Mouse (Mus musculus) retina, postnatal 1 day (tissue): ENCODE results near the gene Ddx31.

ENCODE experiments used
- DNase-seq: peaks from one replicate; pipeline ENCODE4 v3.0.0-alpha.2; 2012

Ddx31 gene

GRCm38 (mm10) chr2:28912961-28913360 is 72.8 kb downstream of the Ddx31 start:
- DNase-seq: no peak

- DNase-seq: no peak
Measured at GRCm38 (mm10) chr2:28914121-28914520, 73.9 kb downstream of the Ddx31 start.

DNA sequence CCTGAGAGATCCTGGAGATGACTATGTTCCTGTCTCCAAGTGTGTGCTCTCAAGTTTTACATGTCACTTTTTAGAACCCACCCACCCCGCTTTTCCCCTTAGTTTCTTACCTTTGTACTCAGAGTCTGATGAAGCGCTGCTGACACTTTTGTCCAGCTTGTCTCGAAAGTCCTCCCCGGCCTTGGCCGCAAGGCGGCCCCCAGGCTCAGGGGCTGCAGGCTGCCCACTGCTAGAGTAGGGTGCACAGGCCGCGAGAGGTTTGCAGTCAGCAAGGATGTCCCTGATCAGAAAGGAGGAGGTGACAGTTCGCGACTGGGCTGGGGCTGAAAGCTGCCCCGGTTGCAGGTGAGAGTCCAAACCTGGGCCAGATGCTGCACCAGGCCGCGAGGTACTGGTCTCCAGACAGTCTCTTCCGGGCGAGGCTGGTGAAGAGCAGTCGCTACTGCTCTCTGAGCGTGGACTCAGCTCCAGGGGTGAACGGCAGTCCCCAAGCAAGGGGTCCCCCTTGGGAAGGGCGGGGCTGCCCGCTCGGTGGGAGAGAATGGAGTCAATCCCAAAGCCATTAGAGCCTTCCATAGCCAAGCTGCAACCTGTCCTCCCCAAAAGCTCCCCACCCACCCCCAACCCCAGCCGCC is 75.0 kb downstream of the Ddx31 start:
- no peak for DNase-seq

- no peak for DNase-seq
Measured at GRCm38 (mm10) chr2:28915768-28916512, 75.7 kb downstream of the Ddx31 start.

- DNase-seq: peak; percentile 38
Measured at GRCm38 (mm10) chr2:28916513-28916865, 76.3 kb downstream of the Ddx31 start, which contains the start of gene Barhl1. Barhl1 (minus strand) TSS chr2:28916668.

GRCm38 (mm10) chr2:28917156-28917517 is 76.9 kb downstream of the Ddx31 start:
- DNase-seq: no peak

DNA sequence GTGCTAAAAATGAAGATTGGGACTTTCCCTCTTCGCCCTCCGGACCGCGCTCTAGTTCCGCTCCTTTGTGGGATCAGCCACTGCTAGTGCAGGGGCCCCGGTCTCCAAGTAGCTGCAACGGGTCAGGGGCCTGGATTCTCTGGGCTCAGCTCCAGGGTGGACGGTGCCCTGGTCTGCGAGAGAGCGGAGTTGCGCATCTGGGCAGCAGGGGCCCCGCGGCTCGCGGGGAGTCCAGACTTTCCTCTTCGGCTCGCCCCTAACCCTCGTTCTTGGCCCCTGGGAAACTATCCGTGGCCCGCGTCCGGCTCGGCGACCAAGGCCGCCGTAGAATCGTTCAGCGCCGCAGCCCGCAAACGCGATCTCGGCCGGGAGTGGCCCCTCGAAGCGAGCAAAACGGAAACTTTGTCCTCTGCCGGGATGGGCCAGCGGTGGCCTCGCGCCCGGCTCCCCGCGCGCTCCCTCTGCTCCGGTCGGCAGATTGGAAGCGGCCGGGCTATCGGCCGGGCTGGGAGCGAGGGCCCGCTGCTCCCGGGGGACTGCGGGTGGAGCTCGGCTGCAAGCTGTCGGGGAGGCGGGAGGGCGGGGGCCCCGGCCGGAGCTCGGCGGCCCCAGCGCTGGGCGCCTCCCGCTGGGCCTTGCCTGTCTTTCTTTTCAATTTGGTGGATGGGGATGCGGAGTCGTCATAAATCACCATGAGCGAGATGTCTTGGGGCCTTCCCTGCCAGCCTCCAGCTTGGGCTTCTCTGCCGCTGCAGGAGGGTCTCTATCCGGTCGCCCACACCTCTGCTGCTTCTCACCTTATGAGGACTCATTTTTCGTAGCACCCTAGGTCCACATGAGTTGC is 77.5 kb downstream of the Ddx31 start:
- peak; percentile 42 for DNase-seq

DNA sequence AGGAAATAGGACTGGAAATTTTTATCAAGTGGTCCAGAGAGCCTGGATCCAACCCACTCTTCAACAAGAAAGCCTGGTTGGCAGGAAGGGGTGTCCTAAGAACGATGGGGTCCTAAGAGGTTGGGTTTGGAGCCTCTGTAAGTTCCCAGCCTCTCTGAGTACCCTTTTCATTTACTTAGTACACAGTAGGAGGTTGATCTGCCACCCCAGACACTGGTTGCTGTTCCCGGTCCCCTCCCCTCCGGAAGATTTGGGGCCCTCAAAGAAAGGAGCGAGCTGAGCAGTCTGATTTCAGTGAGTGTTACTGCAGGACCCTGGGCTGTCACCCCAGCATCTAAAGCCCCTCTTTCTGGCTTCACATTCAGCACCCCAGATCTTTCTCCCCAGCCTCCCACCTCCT is 78.8 kb downstream of the Ddx31 start:
- DNase-seq: no peak

- peak; percentile 80 for DNase-seq
Measured at GRCm38 (mm10) chr2:28923912-28924311, 83.7 kb downstream of the Ddx31 start.

DNA sequence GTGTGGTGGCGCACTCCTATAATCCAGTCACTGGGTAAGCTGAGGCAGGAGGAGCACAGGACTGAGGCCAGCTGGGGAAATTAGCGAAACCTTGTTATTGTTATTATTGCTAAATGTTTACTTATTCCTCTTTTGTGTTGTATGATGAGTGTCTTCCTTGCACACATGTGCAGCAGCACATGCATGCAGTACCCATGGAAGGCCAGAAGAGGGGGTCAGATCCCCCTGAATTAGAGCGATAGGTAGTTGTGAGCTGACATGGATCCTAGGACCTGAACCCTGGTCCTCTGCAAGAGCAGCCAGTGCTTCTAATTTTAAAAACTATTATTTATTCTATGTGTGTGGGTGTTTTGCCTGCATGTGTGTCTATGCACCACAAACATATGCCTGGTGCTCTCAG is 90.4 kb downstream of the Ddx31 start:
- DNase-seq: no peak

DNA sequence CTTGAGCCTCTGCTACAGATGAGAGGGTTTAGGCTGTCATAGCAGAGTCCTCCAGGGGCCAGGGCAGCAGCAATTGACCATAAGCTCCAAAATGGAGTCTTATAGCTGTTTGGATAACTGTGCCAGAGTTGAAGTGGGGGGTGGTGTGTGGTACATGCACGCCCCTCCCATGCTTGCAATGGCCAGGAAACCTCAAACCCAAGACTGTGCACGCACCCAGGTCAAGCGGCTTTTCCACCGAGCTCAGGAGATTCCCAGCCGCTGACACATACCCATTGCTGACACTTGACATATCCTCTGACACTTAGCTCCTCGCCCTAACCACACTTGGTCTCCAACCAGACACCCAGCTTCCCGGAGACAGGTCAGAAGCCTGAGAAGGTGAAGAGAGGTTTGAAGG is 98.8 kb downstream of the Ddx31 start:
- no peak for DNase-seq

- DNase-seq: peak; percentile 83
Measured at GRCm38 (mm10) chr2:28943666-28944516, 103.7 kb downstream of the Ddx31 start.

GRCm38 (mm10) chr2:28945388-28945787 is 105.2 kb downstream of the Ddx31 start:
- no peak for DNase-seq

DNA sequence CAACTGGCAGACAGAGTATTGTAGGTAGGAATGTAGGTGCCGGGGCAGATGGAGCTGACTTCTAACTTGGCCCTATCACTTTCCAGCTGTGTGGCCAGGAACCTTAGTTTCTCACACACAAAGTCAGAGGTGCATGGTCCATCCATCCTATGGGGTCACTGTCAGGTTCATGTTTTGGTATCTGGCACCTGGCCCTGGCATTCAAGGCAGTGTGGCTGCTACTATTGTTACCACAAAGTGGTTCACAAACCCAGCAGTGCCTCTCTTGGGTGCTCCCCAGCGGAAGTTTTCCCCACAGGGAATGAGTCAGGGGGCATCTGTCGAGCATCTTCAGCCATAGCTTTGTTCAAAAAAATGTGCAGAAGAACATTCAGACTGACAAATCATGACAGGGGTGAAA is 106.1 kb downstream of the Ddx31 start:
- no peak for DNase-seq

DNA sequence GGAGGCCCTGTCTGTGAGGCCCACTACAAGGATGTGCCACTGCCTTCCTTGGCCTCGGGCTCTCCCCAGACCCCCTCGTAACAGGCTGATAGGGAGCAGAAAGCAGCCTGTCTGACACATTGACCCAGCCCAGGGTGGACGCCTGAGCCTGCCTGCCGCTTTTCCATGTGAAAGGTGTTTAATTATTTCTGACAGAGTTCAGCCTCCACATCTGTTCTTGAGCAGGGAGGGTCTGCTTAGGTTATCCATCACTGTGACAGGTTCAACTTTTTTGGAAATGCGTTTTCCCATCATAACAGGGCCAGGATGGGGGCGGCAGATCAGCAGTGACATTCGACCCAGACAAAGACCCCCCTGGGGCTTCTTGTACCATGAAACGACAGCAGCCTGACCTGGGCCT is 112.8 kb downstream of the Ddx31 start:
- DNase-seq: no peak

- peak; percentile 84 for DNase-seq
Measured at GRCm38 (mm10) chr2:28954595-28954994, 114.4 kb downstream of the Ddx31 start.
